ENCODE assay signal across 19 mouse cellular contexts in genomic region chr10:62546441-62546840, GRCm38 (mm10). TPM values are rescaled to one million over a fixed set of nuclear protein-coding genes. Genes with fewer than 3 reads are reported as not detected.
DNase-seq lines count a peak whose midpoint lies in the region; ATAC-seq and TF ChIP-seq lines count a peak whose summit lies in the region.
"Had no signal": no experiment of that assay in that cellular context is flagged by ENCODE, and none has a peak within 500 bp of the region (broad histone marks: within the 10 kb centered on the region; RNA-seq: fewer than 3 reads in every experiment).

No protein-coding gene starts in this region.

- no peaks in the 10 kb centered on the region for H3K4me1 ChIP-seq in limb, embryonic 15.5 days
- 0 out of 2 replicates have a peak, but pooled peaks cover 2% of the 10 kb centered on the region for H3K4me1 ChIP-seq in limb, embryonic 10.5 days
- H3K4me1 ChIP-seq in bone marrow, adult 2 months (ENCODE audit: control insufficient read depth, insufficient read depth, low read length), result peaks cover 3% of the 10 kb centered on the region
- H3K4me1 ChIP-seq: hindbrain, embryonic 12.5 days; neural tube, embryonic 12.5 days had no signal

- H3K4me3 ChIP-seq in limb, embryonic 15.5 days, result no peak overlapping the region
- no peak overlapping the region for H3K4me3 ChIP-seq in limb, embryonic 10.5 days
- no peak overlapping the region for H3K4me3 ChIP-seq in bone marrow, adult 2 months (replicated peaks; ENCODE audit: control insufficient read depth, low read depth, low read length)
- H3K4me3 ChIP-seq: hindbrain, embryonic 12.5 days; neural tube, embryonic 12.5 days had no signal

- no peak for TF ChIP-seq CTCF in bone marrow, adult 2 months (IDR thresholded peaks at IDR 0.05; ENCODE audit: control insufficient read depth, insufficient read depth, low read length)

- no peak for TF ChIP-seq POLR2A in bone marrow, adult 2 months (IDR thresholded peaks at IDR 0.05; ENCODE audit: borderline replicate concordance, control insufficient read depth, low read depth, low read length)

- no peak for ATAC-seq in limb, embryonic 15.5 days (ENCODE audit: insufficient number of reproducible peaks, low FRiP score, low TSS enrichment, low read depth)
- no peak for ATAC-seq in activated CD4-positive, CD25-positive, alpha-beta regulatory T cell, adult 4 months
- ATAC-seq: inflammation-experienced regulatory T-cells, adult 6 months had no signal

- peak; percentile 26 for DNase-seq in gastrocnemius, adult 18-20 months (ENCODE audit: low spot score)
- DNase-seq in gastrocnemius, postnatal 25 days, result no peak
- DNase-seq in limb, embryonic 10.5 days (ENCODE audit: low spot score), result no peak
- peak; percentile 66 for DNase-seq in kidney, adult 9 months
- DNase-seq in urinary bladder, postnatal 36 days (ENCODE audit: low spot score in 2 of 2), result no peak
- DNase-seq: cerebellum, postnatal 14 days; heart, postnatal 14 days; lung, embryonic 14.5 days; right cerebral cortex, adult 18-20 months; thymus, postnatal 14 days had no signal

- WGBS in limb, embryonic 15.5 days, result 70% methylated on average over 10 of the region's 10 CpGs
- 91% methylated on average over 10 of the region's 10 CpGs for WGBS in limb, embryonic 10.5 days
- 52% methylated on average over 10 of the region's 10 CpGs for WGBS in bone marrow, adult 2 months

- no peaks in the 10 kb centered on the region for H3K9me3 ChIP-seq in limb, embryonic 15.5 days
- no peaks in the 10 kb centered on the region for H3K9me3 ChIP-seq in limb, embryonic 10.5 days (replicated peaks)
- H3K9me3 ChIP-seq: hindbrain, embryonic 12.5 days; neural tube, embryonic 12.5 days had no signal

- no peak overlapping the region for H3K4me2 ChIP-seq in limb, embryonic 15.5 days
- H3K4me2 ChIP-seq: heart, embryonic 11.5 days; hindbrain, embryonic 12.5 days; lung, embryonic 14.5 days; midbrain, embryonic 11.5 days; neural tube, embryonic 12.5 days had no signal

- H3K27me3 ChIP-seq in limb, embryonic 15.5 days, result no peaks in the 10 kb centered on the region
- no peaks in the 10 kb centered on the region for H3K27me3 ChIP-seq in limb, embryonic 10.5 days (ENCODE audit: low read depth, poor library complexity, severe bottlenecking)
- H3K27me3 ChIP-seq: CH12.LX; hindbrain, embryonic 12.5 days; neural tube, embryonic 12.5 days had no signal

- no peaks in the 10 kb centered on the region for H3K36me3 ChIP-seq in limb, embryonic 15.5 days
- no peaks in the 10 kb centered on the region for H3K36me3 ChIP-seq in limb, embryonic 10.5 days
- H3K36me3 ChIP-seq: hindbrain, embryonic 12.5 days; neural tube, embryonic 12.5 days had no signal

- no peak overlapping the region for H3K9ac ChIP-seq in limb, embryonic 15.5 days
- H3K9ac ChIP-seq: hindbrain, embryonic 12.5 days; lung, embryonic 14.5 days; neural tube, embryonic 12.5 days had no signal

- peak overlapping the region; percentile 11; the same call in 1 of the 2 replicates for H3K27ac ChIP-seq in limb, embryonic 15.5 days
- H3K27ac ChIP-seq in limb, embryonic 10.5 days, result no peak overlapping the region
- peak overlapping the region; percentile 85 for H3K27ac ChIP-seq in bone marrow, adult 2 months (ENCODE audit: control insufficient read depth, insufficient read depth, low read depth, low read length, poor library complexity)
- H3K27ac ChIP-seq: hindbrain, embryonic 12.5 days; neural tube, embryonic 12.5 days had no signal

RNA-seq across cellular contexts. Expression of gene Srgn, which starts 19.2 kb away (rescaled TPM):
- total RNA-seq in gastrocnemius, adult 18-20 months (2021), result 10 to 100 TPM; 10.5 to 15.0 TPM
- total RNA-seq in gastrocnemius, postnatal 25 days (2021), result 10 to 100 TPM; 13.0 to 14.3 TPM
- 50.5 and 56.2 TPM in 2 replicates for polyA plus RNA-seq in limb, embryonic 15.5 days (2015; fragmentation: Nextera tagmentation; extraction: Ambion mirVana)
- 2.4 and 2.5 TPM in 2 replicates for polyA plus RNA-seq in limb, embryonic 10.5 days (2016; fragmentation: Nextera tagmentation; extraction: Ambion mirVana)
- 68.7 and 72.9 TPM in 2 replicates for polyA plus RNA-seq in bone marrow, adult 2 months (2011; ENCODE audit: insufficient read depth, insufficient read length, low replicate concordance, missing spikeins)
- 1,000 to 10,000 TPM; 1,983 to 1,991 TPM for polyA plus RNA-seq in activated CD4-positive, CD25-positive, alpha-beta regulatory T cell, adult 4 months (2017; shearing (Covaris generic))

RNA-seq across cellular contexts. Expression of gene Kif1bp, which starts 31.8 kb away (rescaled TPM):
- 10 to 100 TPM; 29.0 to 30.4 TPM for total RNA-seq in gastrocnemius, adult 18-20 months (2021)
- total RNA-seq in gastrocnemius, postnatal 25 days (2021), result 10 to 100 TPM; 22.5 to 26.7 TPM
- 31.9 and 36.9 TPM in 2 replicates for polyA plus RNA-seq in limb, embryonic 15.5 days (2015; fragmentation: Nextera tagmentation; extraction: Ambion mirVana)
- 31.3 and 40.2 TPM in 2 replicates for polyA plus RNA-seq in limb, embryonic 10.5 days (2016; fragmentation: Nextera tagmentation; extraction: Ambion mirVana)
- polyA plus RNA-seq in bone marrow, adult 2 months (2011; ENCODE audit: insufficient read depth, insufficient read length, low replicate concordance, missing spikeins), result 6.1 TPM in 2 replicates
- polyA plus RNA-seq in activated CD4-positive, CD25-positive, alpha-beta regulatory T cell, adult 4 months (2017; shearing (Covaris generic)), result 1 to 10 TPM; 4.1 to 6.0 TPM

RNA-seq across cellular contexts. Expression of gene Ddx21, which starts 55.6 kb away (rescaled TPM):
- total RNA-seq in gastrocnemius, adult 18-20 months (2021), result 10 to 100 TPM; 30.0 to 33.8 TPM
- total RNA-seq in gastrocnemius, postnatal 25 days (2021), result 10 to 100 TPM; 24.8 to 28.4 TPM
- 17.4 and 18.3 TPM in 2 replicates for polyA plus RNA-seq in limb, embryonic 15.5 days (2015; fragmentation: Nextera tagmentation; extraction: Ambion mirVana)
- 33.3 and 42.1 TPM in 2 replicates for polyA plus RNA-seq in limb, embryonic 10.5 days (2016; fragmentation: Nextera tagmentation; extraction: Ambion mirVana)
- polyA plus RNA-seq in bone marrow, adult 2 months (2011; ENCODE audit: insufficient read depth, insufficient read length, low replicate concordance, missing spikeins), result 22.0 and 36.6 TPM in 2 replicates
- 10 to 100 TPM; 54.1 to 60.2 TPM for polyA plus RNA-seq in activated CD4-positive, CD25-positive, alpha-beta regulatory T cell, adult 4 months (2017; shearing (Covaris generic))

RNA-seq across cellular contexts. Expression of gene Vps26a, which starts 59.8 kb away (rescaled TPM):
- total RNA-seq in gastrocnemius, adult 18-20 months (2021), result 10 to 100 TPM; 27.5 to 30.4 TPM
- total RNA-seq in gastrocnemius, postnatal 25 days (2021), result 10 to 100 TPM; 24.7 to 25.6 TPM
- polyA plus RNA-seq in limb, embryonic 15.5 days (2015; fragmentation: Nextera tagmentation; extraction: Ambion mirVana), result 75.1 and 76.1 TPM in 2 replicates
- polyA plus RNA-seq in limb, embryonic 10.5 days (2016; fragmentation: Nextera tagmentation; extraction: Ambion mirVana), result 71.8 and 78.0 TPM in 2 replicates
- 13.6 and 26.5 TPM in 2 replicates for polyA plus RNA-seq in bone marrow, adult 2 months (2011; ENCODE audit: insufficient read depth, insufficient read length, low replicate concordance, missing spikeins)
- polyA plus RNA-seq in activated CD4-positive, CD25-positive, alpha-beta regulatory T cell, adult 4 months (2017; shearing (Covaris generic)), result 10 to 100 TPM; 68.8 to 72.1 TPM

Comparison
In these comparisons a context has a peak if more than half of its experiments do, and no peak if none do; other contexts are left out.
1. DNase-seq: peak in gastrocnemius, adult 18-20 months (single experiment) and kidney, adult 9 months (single experiment); none in gastrocnemius, postnatal 25 days (single experiment), limb, embryonic 10.5 days (single experiment) and urinary bladder, postnatal 36 days (0 of 2).
2. RNA of gene Srgn, which starts 19.2 kb away (polyA plus RNA-seq): 1,983 to 1,991 TPM in activated CD4-positive, CD25-positive, alpha-beta regulatory T cell, adult 4 months; 68.7 to 72.9 TPM in bone marrow, adult 2 months, 50.5 to 56.2 TPM in limb, embryonic 15.5 days and 2.4 to 2.5 TPM in limb, embryonic 10.5 days; every median in the first group is over 10 times any median in the second.